20 mouse cellular contexts compared by ENCODE assay signal in the genomic region with DNA sequence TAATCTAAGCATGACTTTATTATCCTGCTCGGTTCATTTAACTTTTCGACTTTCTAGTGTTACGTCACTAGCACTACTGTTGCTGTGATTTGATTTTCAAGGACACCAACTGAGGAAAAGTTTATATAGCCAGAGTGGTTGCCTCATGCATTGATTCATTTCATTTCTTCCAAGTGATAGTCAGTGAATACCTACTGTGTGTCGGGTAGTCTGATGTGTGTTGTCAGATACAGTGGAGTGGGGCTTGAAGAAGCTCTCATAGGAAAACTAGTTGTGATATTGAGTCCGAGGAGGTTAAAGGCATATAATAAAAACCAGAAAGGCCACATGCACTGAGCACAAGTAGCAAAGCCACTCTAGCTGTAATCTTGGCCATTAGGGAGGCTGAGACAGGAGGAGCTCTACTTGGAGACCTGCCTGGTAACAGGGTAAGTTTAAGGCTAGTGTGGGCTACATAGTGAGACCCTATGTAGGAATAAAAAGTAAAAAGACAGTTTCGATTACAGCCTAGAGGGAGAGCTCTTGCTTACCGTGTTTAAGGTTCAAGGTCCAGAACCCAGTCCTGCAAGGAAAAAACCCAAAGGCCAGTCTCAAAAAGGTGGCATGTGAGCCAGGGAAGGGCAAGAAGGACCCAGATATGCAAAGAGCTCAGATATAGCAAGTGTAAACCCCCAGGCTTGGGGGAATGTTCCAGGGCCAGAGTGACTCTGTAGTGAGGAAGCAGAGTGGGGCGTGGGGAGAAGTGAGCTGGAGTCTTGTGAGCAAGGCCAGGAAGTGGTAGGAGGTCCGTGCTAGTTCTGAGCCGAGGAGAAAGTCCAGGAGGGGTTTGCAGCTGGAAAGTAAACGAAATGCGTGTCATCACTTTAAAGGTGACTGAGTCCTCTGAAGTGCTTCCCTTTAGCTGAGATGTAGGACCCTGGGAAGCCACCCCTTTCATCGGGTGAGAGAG. TPM values are rescaled to one million over a fixed set of nuclear protein-coding genes. Genes with fewer than 3 reads are reported as not detected.
A peak's percentile ranks its signal among the peaks of the same experiment; 100 is the strongest.
DNase-seq lines count a peak whose midpoint lies in the region; ATAC-seq lines count a peak whose summit lies in the region.
"Had no signal": no experiment of that assay in that cellular context is flagged by ENCODE, and none has a peak within 500 bp of the region (broad histone marks: within the 10 kb centered on the region; RNA-seq: fewer than 3 reads in every experiment).

No protein-coding gene starts in this region.

- peak; percentile 42; the same call in 1 of the 2 replicates for ATAC-seq in kidney, embryonic 16.5 days (ENCODE audit: low FRiP score, low TSS enrichment)
- peak; percentile 63 for ATAC-seq in intestine, embryonic 15.5 days
- ATAC-seq: midbrain, embryonic 16.5 days had no signal

- WGBS in kidney, embryonic 16.5 days = 67% methylated on average over 13 of the region's 13 CpGs
- 63% methylated on average over 13 of the region's 13 CpGs for WGBS in intestine, embryonic 15.5 days

- no peak overlapping the region for H3K4me3 ChIP-seq in kidney, embryonic 16.5 days (ENCODE audit: low read length)
- H3K4me3 ChIP-seq in intestine, embryonic 15.5 days (replicated peaks) = no peak overlapping the region
- H3K4me3 ChIP-seq: embryonic facial prominence, embryonic 15.5 days; hindbrain, embryonic 13.5 days; limb, embryonic 12.5 days; neural tube, embryonic 12.5 days had no signal

- no peak overlapping the region for H3K27ac ChIP-seq in kidney, embryonic 16.5 days (ENCODE audit: low read length)
- H3K27ac ChIP-seq in intestine, embryonic 15.5 days = no peak overlapping the region
- H3K27ac ChIP-seq: embryonic facial prominence, embryonic 15.5 days; hindbrain, embryonic 13.5 days; limb, embryonic 12.5 days; neural tube, embryonic 12.5 days had no signal

- no peak overlapping the region for H3K9ac ChIP-seq in kidney, embryonic 16.5 days (replicated peaks; ENCODE audit: low read length)
- no peak overlapping the region for H3K9ac ChIP-seq in intestine, embryonic 15.5 days
- H3K9ac ChIP-seq: embryonic facial prominence, embryonic 15.5 days; hindbrain, embryonic 13.5 days; limb, embryonic 12.5 days; neural tube, embryonic 12.5 days had no signal

- no peak for DNase-seq in kidney, postnatal 10 days
- DNase-seq in T-cell, adult 2 months (ENCODE audit: low spot score) = peak; percentile 30
- DNase-seq in splenic B cell, adult 2 months (ENCODE audit: low read depth, low spot score) = peak; percentile 41
- no peak for DNase-seq in right cerebral cortex, postnatal 36 days (ENCODE audit: low spot score in 2 of 2)
- DNase-seq in layer of hippocampus, postnatal 36 days = no peak
- DNase-seq in neural tube, embryonic 10.5 days (ENCODE audit: extremely low spot score, low spot score) = no peak
- DNase-seq: adrenal gland, postnatal 25 days; gastrocnemius, postnatal 36 days; kidney, adult 9 months; lung, adult 18-20 months had no signal

- H3K4me2 ChIP-seq in kidney, embryonic 16.5 days (replicated peaks; ENCODE audit: low read depth, low read length) = no peak overlapping the region
- H3K4me2 ChIP-seq in intestine, embryonic 15.5 days (replicated peaks) = no peak overlapping the region
- H3K4me2 ChIP-seq: embryonic facial prominence, embryonic 15.5 days; hindbrain, embryonic 13.5 days; limb, embryonic 12.5 days; neural tube, embryonic 12.5 days had no signal

- H3K36me3 ChIP-seq in kidney, embryonic 16.5 days (ENCODE audit: insufficient read depth, low read length) = no peaks in the 10 kb centered on the region
- H3K36me3 ChIP-seq in intestine, embryonic 15.5 days = no peaks in the 10 kb centered on the region
- H3K36me3 ChIP-seq in splenic B cell, adult 2 months (ENCODE audit: control insufficient read depth, insufficient read depth, low read length, poor library complexity, severe bottlenecking) = no peaks in the 10 kb centered on the region
- H3K36me3 ChIP-seq: embryonic facial prominence, embryonic 15.5 days; hindbrain, embryonic 13.5 days; limb, embryonic 12.5 days; neural tube, embryonic 12.5 days had no signal

- H3K4me1 ChIP-seq in kidney, embryonic 16.5 days (ENCODE audit: insufficient read depth, low read length) = peaks cover 7% of the 10 kb centered on the region
- peaks cover 5% of the 10 kb centered on the region; the same call in 1 of the 2 replicates for H3K4me1 ChIP-seq in intestine, embryonic 15.5 days (replicated peaks)

- H3K9me3 ChIP-seq in kidney, embryonic 16.5 days (ENCODE audit: low read length) = no peaks in the 10 kb centered on the region
- H3K9me3 ChIP-seq in intestine, embryonic 15.5 days = no peaks in the 10 kb centered on the region
- H3K9me3 ChIP-seq: embryonic facial prominence, embryonic 15.5 days; hindbrain, embryonic 13.5 days; limb, embryonic 12.5 days; neural tube, embryonic 12.5 days had no signal

- H3K27me3 ChIP-seq in kidney, embryonic 16.5 days (ENCODE audit: insufficient read depth, low read length) = no peaks in the 10 kb centered on the region
- H3K27me3 ChIP-seq in intestine, embryonic 15.5 days (replicated peaks) = no peaks in the 10 kb centered on the region
- no peaks in the 10 kb centered on the region for H3K27me3 ChIP-seq in splenic B cell, adult 2 months (ENCODE audit: control insufficient read depth, insufficient read depth, low read length, poor library complexity, severe bottlenecking)

RNA-seq across cellular contexts. Expression of gene Mcoln2, which starts 6.3 kb away (rescaled TPM):
- 0.84 and 1.3 TPM in 2 replicates for polyA plus RNA-seq in kidney, embryonic 16.5 days (2015; fragmentation: Nextera tagmentation; extraction: Ambion mirVana)
- 7.9 and 8.3 TPM in 2 replicates for polyA plus RNA-seq in intestine, embryonic 15.5 days (2015; fragmentation: Nextera tagmentation; extraction: Ambion mirVana)
- not detected for total RNA-seq in layer of hippocampus, postnatal 36 days (2021)
- total RNA-seq: adrenal gland, postnatal 25 days; layer of hippocampus, adult 18-20 months; left cerebral cortex, adult 8-10 months had no signal
- polyA plus RNA-seq: frontal cortex, adult 2 months had no signal

RNA-seq across cellular contexts. Expression of gene Mcoln3, which starts 38.7 kb away (rescaled TPM):
- 20.5 and 20.6 TPM in 2 replicates for polyA plus RNA-seq in kidney, embryonic 16.5 days (2015; fragmentation: Nextera tagmentation; extraction: Ambion mirVana)
- polyA plus RNA-seq in intestine, embryonic 15.5 days (2015; fragmentation: Nextera tagmentation; extraction: Ambion mirVana) = 30.5 and 38.5 TPM in 2 replicates
- not detected for total RNA-seq in layer of hippocampus, postnatal 36 days (2021)
- total RNA-seq: adrenal gland, postnatal 25 days; gastrocnemius, postnatal 36 days; layer of hippocampus, adult 18-20 months; left cerebral cortex, adult 8-10 months had no signal
- polyA plus RNA-seq: frontal cortex, adult 2 months had no signal

RNA-seq across cellular contexts. Expression of gene Wdr63, which starts 48.0 kb away (rescaled TPM):
- polyA plus RNA-seq in kidney, embryonic 16.5 days (2015; fragmentation: Nextera tagmentation; extraction: Ambion mirVana) = 0.24 and 0.31 TPM in 2 replicates
- 0.38 TPM in 1 of 2 replicates, not detected in the other for polyA plus RNA-seq in intestine, embryonic 15.5 days (2015; fragmentation: Nextera tagmentation; extraction: Ambion mirVana)
- total RNA-seq in layer of hippocampus, postnatal 36 days (2021) = under 1 TPM; 0.60 to 0.99 TPM
- total RNA-seq: adrenal gland, postnatal 25 days; gastrocnemius, postnatal 36 days had no signal
- polyA plus RNA-seq: frontal cortex, adult 2 months; limb, embryonic 12.5 days had no signal

Comparison
In these comparisons a context has a peak if more than half of its experiments do, and no peak if none do; other contexts are left out.
1. DNase-seq: peak in T-cell, adult 2 months (single experiment) and splenic B cell, adult 2 months (single experiment); none in kidney, postnatal 10 days (single experiment), right cerebral cortex, postnatal 36 days (0 of 2), layer of hippocampus, postnatal 36 days (0 of 2) and neural tube, embryonic 10.5 days (single experiment).